Mouse (Mus musculus): ENCODE data around the gene Elmo2.

- no peak for TF ChIP-seq POLR2A (IDR thresholded peaks at IDR 0.05; ENCODE audit: low read depth, low read length)
- no peak for TF ChIP-seq MEF2A (IDR thresholded peaks at IDR 0.05; ENCODE audit: borderline replicate concordance, low read depth, low read length)
- TF ChIP-seq CTCF (conservative IDR thresholded peaks at IDR 0.05 in 1 of 2, IDR thresholded peaks at IDR 0.05 in 1 of 2; ENCODE audit: low read depth in 2 of 2, low read length in 2 of 2): no peak
- no peak for TF ChIP-seq TBP (conservative IDR thresholded peaks at IDR 0.05; ENCODE audit: low read depth, low read length)
- TF ChIP-seq EP300 (IDR thresholded peaks at IDR 0.05; ENCODE audit: low read length): no peak
- TF ChIP-seq ETS1 (conservative IDR thresholded peaks at IDR 0.05; ENCODE audit: low read depth, low read length): no peak
- TF ChIP-seq JUN (IDR thresholded peaks at IDR 0.05; ENCODE audit: insufficient read depth, low read depth, low read length): no peak
Measured at GRCm38 (mm10) chr2:165263861-165264260, 62.4 kb downstream of the Elmo2 start.
